Mouse (Mus musculus) C2C12 (cell line): ENCODE measurements around the gene Flt3. TPM values are rescaled to one million over a fixed set of nuclear protein-coding genes. Genes with fewer than 3 reads are reported as not detected.
A peak's percentile ranks its signal among the peaks of the same experiment; 100 is the strongest.

Experiments used
- H3K27me3 ChIP-seq: one replicate; pipeline ENCODE4 v1.6.1; 2011; ENCODE audit not compliant: control insufficient read depth, insufficient read depth, insufficient read length
- H3K36me3 ChIP-seq: one replicate; pipeline ENCODE4 v1.6.1; 2011; ENCODE audit not compliant: control insufficient read depth, insufficient read depth
- H3K4me3 ChIP-seq: one replicate; pipeline ENCODE4 v1.5.1; 2011; ENCODE audit warnings: mild to moderate bottlenecking, control low read depth; ENCODE audit not compliant: poor library complexity, insufficient read depth, severe bottlenecking
- H3K79me2 ChIP-seq: one replicate; pipeline ENCODE4 v1.6.1; 2011; ENCODE audit not compliant: control insufficient read depth, insufficient read depth
- H3K79me3 ChIP-seq: one replicate; pipeline ENCODE4 v1.6.1; 2011; ENCODE audit warnings: low read depth, control low read depth
- H3ac ChIP-seq: one replicate; pipeline ENCODE3; 2011; ENCODE audit warnings: low read depth; ENCODE audit not compliant: control insufficient read depth, insufficient read length
- CEBPB ChIP-seq: IDR thresholded peaks from one replicate; pipeline ENCODE4 v1.6.1; 2011; ENCODE audit warnings: low read depth, mild to moderate bottlenecking, control low read depth, moderate library complexity
- CTCF ChIP-seq: IDR thresholded peaks from one replicate; pipeline ENCODE4 v1.5.1; 2011; ENCODE audit not compliant: control insufficient read depth, insufficient read depth, insufficient read length
- FOSL1 ChIP-seq: IDR thresholded peaks from one replicate; pipeline ENCODE4 v1.8.0; 2011; ENCODE audit warnings: mild to moderate bottlenecking, low read length; ENCODE audit not compliant: poor library complexity, insufficient read depth, severe bottlenecking
- MAX ChIP-seq: IDR thresholded peaks from one replicate; pipeline ENCODE4 v1.6.1; 2011; ENCODE audit warnings: mild to moderate bottlenecking, control low read depth
- MYOD1 ChIP-seq: IDR thresholded peaks from one replicate; pipeline ENCODE4 v1.6.1; 2011; ENCODE audit warnings: low read depth; ENCODE audit not compliant: control insufficient read depth, insufficient read length
- MYOG ChIP-seq: IDR thresholded peaks from one replicate; pipeline ENCODE4 v1.6.1; 2011; ENCODE audit not compliant: control insufficient read depth, insufficient read length; ENCODE audit errors: extremely low read depth
- USF1 ChIP-seq: IDR thresholded peaks from one replicate; pipeline ENCODE4 v1.6.1; 2011; ENCODE audit warnings: low read depth, mild to moderate bottlenecking, control low read depth, moderate library complexity
- polyA plus RNA-seq: library from polyadenylated mRNA; unstranded; fragments of >200 nt; fragmentation: generic; extraction: Trizol; gene quantifications from one replicate; pipeline ENCODE4 v1.2.1, GENCODE M21; 2012; ENCODE audit warnings: missing spikeins

Flt3 gene
- polyA plus RNA-seq, 1 experiment, result 0.01 TPM

- TF ChIP-seq MYOG, result no peak
- no peak for TF ChIP-seq USF1
- no peak for TF ChIP-seq CEBPB
- no peak for TF ChIP-seq MAX
- TF ChIP-seq FOSL1, result no peak
- no peak for TF ChIP-seq MYOD1
- no peak for TF ChIP-seq CTCF
- H3K27me3 ChIP-seq, result peaks cover 55% of the 10 kb centered on the region
- H3K79me3 ChIP-seq, result no peaks in the 10 kb centered on the region
- no peaks in the 10 kb centered on the region for H3K79me2 ChIP-seq
- no peaks in the 10 kb centered on the region for H3K36me3 ChIP-seq
- H3ac ChIP-seq, result no peak overlapping the region
- H3K4me3 ChIP-seq, result no peak overlapping the region
Measured at GRCm38 (mm10) chr5:147300001-147300363, 100.3 kb downstream of the Flt3 start.

- no peak overlapping the region for H3K4me3 ChIP-seq
Measured at GRCm38 (mm10) chr5:147299255-147300000, 100.9 kb downstream of the Flt3 start.

DNA sequence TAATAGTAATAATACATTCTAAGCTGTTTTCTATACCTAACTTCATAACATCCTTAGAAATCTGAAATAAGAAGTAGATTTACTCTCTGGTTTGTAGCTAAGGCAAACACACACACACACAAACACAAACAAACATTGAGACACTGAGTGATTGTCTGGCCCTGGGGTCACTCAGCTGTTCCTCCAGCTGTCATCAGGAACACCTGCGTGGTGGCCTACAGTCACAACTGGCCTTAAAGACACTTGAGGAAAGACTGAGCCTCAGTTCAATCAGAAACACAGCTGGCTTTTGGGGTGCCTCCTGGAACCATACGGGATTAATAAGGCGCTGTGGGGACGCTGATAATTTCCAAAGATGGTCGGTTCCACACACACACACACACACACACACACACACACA, 103.0 kb downstream of the Flt3 start:
- no peak for TF ChIP-seq MAX
- TF ChIP-seq CTCF, result no peak
- no peak for TF ChIP-seq MYOD1
- TF ChIP-seq USF1, result no peak
- no peak for TF ChIP-seq MYOG
- TF ChIP-seq CEBPB, result no peak
- TF ChIP-seq FOSL1, result no peak
- peaks cover 28% of the 10 kb centered on the region for H3K27me3 ChIP-seq
- no peak overlapping the region for H3K4me3 ChIP-seq
- no peaks in the 10 kb centered on the region for H3K79me2 ChIP-seq
- no peak overlapping the region for H3ac ChIP-seq
- H3K79me3 ChIP-seq, result no peaks in the 10 kb centered on the region
- no peaks in the 10 kb centered on the region for H3K36me3 ChIP-seq

More at GRCm38 (mm10) chr5:147299255-147300000, 100.9 kb downstream of the Flt3 start:
- no peaks in the 10 kb centered on the region for H3K79me3 ChIP-seq
- H3K36me3 ChIP-seq, result no peaks in the 10 kb centered on the region
- H3K79me2 ChIP-seq, result no peaks in the 10 kb centered on the region
- H3ac ChIP-seq, result no peak overlapping the region
- peaks cover 50% of the 10 kb centered on the region for H3K27me3 ChIP-seq
- no peak for TF ChIP-seq CEBPB
- no peak for TF ChIP-seq USF1
- TF ChIP-seq FOSL1, result no peak
- TF ChIP-seq MYOD1, result no peak
- peak; percentile 29 for TF ChIP-seq CTCF
- no peak for TF ChIP-seq MAX

- Histone ChIP-seq H3K36me3 (no peaks in the 10 kb centered on the region), H3K79me3 (no peaks in the 10 kb centered on the region), H3K27me3 (no peaks in the 10 kb centered on the region), H3ac (no peak overlapping the region), H3K4me3 (no peak overlapping the region), H3K79me2 (no peaks in the 10 kb centered on the region)
- TF ChIP-seq CEBPB (no peak), MYOD1 (no peak), MYOG (no peak), FOSL1 (no peak), USF1 (no peak), CTCF (no peak), MAX (no peak)
Measured at GRCm38 (mm10) chr5:147294121-147294520, 106.2 kb downstream of the Flt3 start.

GRCm38 (mm10) chr5:147293127-147293910, 107.0 kb downstream of the Flt3 start:
- H3ac ChIP-seq, result no peak overlapping the region
- H3K27me3 ChIP-seq, result no peaks in the 10 kb centered on the region
- TF ChIP-seq MAX, result peak; percentile 46
- TF ChIP-seq MYOD1, result peak; percentile 99
- TF ChIP-seq USF1, result no peak
- no peak for TF ChIP-seq CEBPB
- no peak for TF ChIP-seq FOSL1
- no peak for TF ChIP-seq MYOG
- TF ChIP-seq CTCF, result peak; percentile 95
- H3K36me3 ChIP-seq, result no peaks in the 10 kb centered on the region
- no peaks in the 10 kb centered on the region for H3K79me2 ChIP-seq
- H3K79me3 ChIP-seq, result no peaks in the 10 kb centered on the region
- H3K4me3 ChIP-seq, result no peak overlapping the region
